Mouse (Mus musculus) embryonic facial prominence, embryonic 14.5 days (tissue): ENCODE results near the gene Fntb. TPM values are rescaled to one million over a fixed set of nuclear protein-coding genes. Genes with fewer than 3 reads are reported as not detected.

Experiments
- ATAC-seq: fragments of 200-750 bp; cut with Nextera tagmentation; 2 replicates; pipeline ENCODE4 v1.8.0; 2017; ENCODE audit warnings: low read depth, moderate number of reproducible peaks, moderate TSS enrichment
- DNase-seq: peaks from one replicate; pipeline ENCODE4 v3.0.0-alpha.2; 2015; ENCODE audit warnings: low spot score
- H3K27ac ChIP-seq: fragments of 300-500 bp; sonication (generic); replicated peaks from 2 replicates; pipeline ENCODE4 v1.5.1; 2014; ENCODE audit warnings: low read depth, mild to moderate bottlenecking, low read length, moderate library complexity
- H3K27me3 ChIP-seq: fragments of 300-500 bp; sonication (generic); replicated peaks from 2 replicates; pipeline ENCODE4 v1.6.1; 2014; ENCODE audit warnings: low read length; ENCODE audit not compliant: control insufficient read depth, insufficient read depth
- H3K36me3 ChIP-seq: fragments of 300-500 bp; sonication (generic); 2 replicates; pipeline ENCODE4 v1.6.1; 2014; ENCODE audit warnings: low read length, mixed read lengths; ENCODE audit not compliant: control insufficient read depth, insufficient read depth
- H3K4me1 ChIP-seq: fragments of 300-500 bp; sonication (generic); 2 replicates; pipeline ENCODE4 v1.6.1; 2014; ENCODE audit warnings: antibody characterized with exemption, low read length; ENCODE audit not compliant: control insufficient read depth, insufficient read depth
- H3K4me2 ChIP-seq: fragments of 300-500 bp; sonication (generic); 2 replicates; pipeline ENCODE4 v1.6.1; 2014; ENCODE audit warnings: low read depth, mild to moderate bottlenecking, low read length, moderate library complexity, mixed read lengths
- H3K4me3 ChIP-seq: fragments of 300-500 bp; sonication (generic); 2 replicates; pipeline ENCODE4 v1.5.1; 2014; ENCODE audit warnings: low read depth, mild to moderate bottlenecking, low read length
- H3K9ac ChIP-seq: fragments of 300-500 bp; sonication (generic); 2 replicates; pipeline ENCODE4 v1.6.1; 2014; ENCODE audit warnings: low read depth, mild to moderate bottlenecking, low read length, moderate library complexity, mixed read lengths
- H3K9me3 ChIP-seq: fragments of 300-500 bp; sonication (generic); 2 replicates; pipeline ENCODE4 v1.6.1; 2016; ENCODE audit warnings: low read length; ENCODE audit not compliant: control insufficient read depth
- WGBS: fragments of 180-500 bp; shearing (Covaris S2); extraction: QIAGEN DNeasy Blood & Tissue Kit; methylation state at CpG from one replicate; pipeline ENCODE4 v1.1.7; 2014; 5-methylcytosine and 5-hydroxymethylcytosine counted together
- polyA plus RNA-seq: library from polyadenylated mRNA; unstranded; fragments of >200 nt; fragmentation: Nextera tagmentation; extraction: Ambion mirVana; gene quantifications from 2 replicates; pipeline ENCODE4 v1.2.1, GENCODE M21; 2014

Fntb gene
- polyA plus RNA-seq, 1 experiment from 2014 or later, result 41.4 TPM

DNA sequence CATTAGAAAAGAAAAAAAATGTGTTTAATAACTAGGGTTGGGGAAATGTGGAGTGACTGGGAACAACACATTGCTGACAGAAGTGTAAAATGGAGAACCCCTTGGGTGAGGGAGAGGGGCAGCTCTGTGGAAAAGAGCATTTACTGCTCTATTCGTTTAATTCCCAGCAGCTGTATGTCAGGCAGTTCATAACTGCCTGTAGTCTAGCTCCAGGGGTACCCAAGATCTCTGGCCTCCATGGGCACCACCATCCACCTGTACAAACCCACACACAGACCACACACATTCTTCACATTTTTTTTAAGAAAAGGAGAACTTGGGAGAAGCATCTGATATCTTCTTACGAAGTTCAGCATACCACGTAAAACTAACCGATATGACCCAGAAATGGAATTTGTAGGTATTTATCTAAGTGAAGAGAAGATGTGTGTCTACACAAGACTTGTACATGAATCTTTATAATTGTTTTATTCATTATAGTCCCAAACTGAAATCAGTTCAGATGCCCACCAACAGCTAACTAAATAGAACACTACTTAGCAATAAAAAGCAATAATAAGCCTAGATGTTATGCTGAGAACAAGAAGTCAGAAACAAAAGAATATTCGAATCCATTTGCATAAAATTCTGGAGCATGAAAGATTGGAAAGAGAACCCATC, 5.6 kb downstream of the Fntb start:
- Histone ChIP-seq H3K4me1 (peaks cover 7% of the 10 kb centered on the region; the same call in 1 of the 2 replicates), H3K4me3 (no peak overlapping the region), H3K9ac (no peak overlapping the region), H3K4me2 (no peak overlapping the region), H3K36me3 (no peaks in the 10 kb centered on the region), H3K27ac (no peak overlapping the region), H3K9me3 (no peaks in the 10 kb centered on the region), H3K27me3 (no peaks in the 10 kb centered on the region)
- 80% methylated on average over 5 of the region's 5 CpGs for WGBS
- DNase-seq, result no peak
- ATAC-seq, result no peak

GRCm38 (mm10) chr12:76771540-76771939, 6.2 kb downstream of the Fntb start:
- Histone ChIP-seq H3K4me3 (no peak overlapping the region), H3K27ac (no peak overlapping the region), H3K36me3 (no peaks in the 10 kb centered on the region), H3K4me2 (no peak overlapping the region), H3K9me3 (no peaks in the 10 kb centered on the region), H3K27me3 (no peaks in the 10 kb centered on the region), H3K9ac (no peak overlapping the region), H3K4me1 (peaks cover 2% of the 10 kb centered on the region; the same call in 1 of the 2 replicates)
- WGBS, result 89% methylated on average over 5 of the region's 5 CpGs
- DNase-seq, result no peak
- ATAC-seq, result no peak

DNA sequence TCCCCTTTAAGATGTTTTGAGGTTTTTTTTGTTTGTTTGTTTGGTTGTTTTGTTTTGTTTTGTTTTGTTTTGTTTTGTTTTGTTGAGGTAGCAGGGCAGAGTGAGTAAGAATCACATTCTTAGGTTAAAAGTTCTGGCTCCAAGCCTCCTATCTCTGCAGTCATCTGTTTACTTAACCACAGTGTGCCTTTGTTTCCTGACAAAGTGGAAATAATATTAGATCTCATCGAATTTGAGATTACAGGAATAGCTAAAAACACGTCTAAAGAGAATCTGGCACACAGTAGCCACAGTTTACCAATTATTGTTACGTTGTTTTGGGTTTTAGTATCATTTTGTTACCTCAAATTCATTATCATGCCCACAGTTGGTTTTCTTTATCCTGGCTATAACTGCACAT, 9.3 kb downstream of the Fntb start:
- Histone ChIP-seq H3K4me3 (no peak overlapping the region), H3K4me2 (no peak overlapping the region), H3K9me3 (no peaks in the 10 kb centered on the region), H3K9ac (no peak overlapping the region), H3K36me3 (0 out of 2 replicates have a peak, but pooled peaks cover 5% of the 10 kb centered on the region), H3K4me1 (no peaks in the 10 kb centered on the region), H3K27me3 (no peaks in the 10 kb centered on the region), H3K27ac (no peak overlapping the region)
- 73% methylated on average over 3 of the region's 3 CpGs for WGBS
- no peak for ATAC-seq
- DNase-seq, result no peak

DNA sequence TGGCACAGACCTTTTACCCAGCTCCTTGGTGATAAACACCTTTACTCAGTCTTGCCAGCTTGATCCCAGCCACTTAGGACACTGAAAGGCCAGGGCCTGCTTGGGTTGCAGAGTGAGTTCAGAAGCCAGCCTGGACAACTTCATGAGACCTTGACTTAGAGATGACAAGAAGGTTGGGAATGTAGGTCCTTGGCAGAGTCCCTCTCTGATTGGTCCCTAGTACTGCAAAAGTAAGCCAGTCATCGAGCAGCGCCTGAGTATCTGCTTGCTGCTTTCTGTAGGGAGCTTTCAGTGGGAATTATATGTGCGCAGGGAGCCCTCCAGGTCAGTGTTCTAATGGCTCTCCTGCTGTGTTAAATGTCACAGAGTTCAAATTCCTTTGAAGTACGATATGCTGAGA, 9.7 kb downstream of the Fntb start:
- WGBS, result 42% methylated on average over 4 of the region's 4 CpGs
- H3K27me3 ChIP-seq, result no peaks in the 10 kb centered on the region
- no peaks in the 10 kb centered on the region for H3K9me3 ChIP-seq
- DNase-seq, result no peak
- 0 out of 2 replicates have a peak, but pooled peaks cover 5% of the 10 kb centered on the region for H3K36me3 ChIP-seq
- no peak overlapping the region for H3K27ac ChIP-seq
- no peak overlapping the region for H3K4me2 ChIP-seq
- no peak for ATAC-seq
- H3K4me3 ChIP-seq, result no peak overlapping the region
- H3K9ac ChIP-seq, result no peak overlapping the region
- H3K4me1 ChIP-seq, result no peaks in the 10 kb centered on the region

GRCm38 (mm10) chr12:76776898-76777297, 11.5 kb downstream of the Fntb start:
- Histone ChIP-seq H3K4me1 (no peaks in the 10 kb centered on the region), H3K36me3 (0 out of 2 replicates have a peak, but pooled peaks cover 5% of the 10 kb centered on the region), H3K27me3 (no peaks in the 10 kb centered on the region), H3K27ac (no peak overlapping the region), H3K9ac (no peak overlapping the region), H3K4me3 (no peak overlapping the region), H3K9me3 (no peaks in the 10 kb centered on the region), H3K4me2 (no peak overlapping the region)
- WGBS, result 94% methylated on average over 5 of the region's 5 CpGs
- ATAC-seq, result no peak
- DNase-seq, result no peak

GRCm38 (mm10) chr12:76777845-76778244, 12.5 kb downstream of the Fntb start:
- DNase-seq (no peak), ATAC-seq (no peak)
- no peak overlapping the region for H3K27ac ChIP-seq
- no peak overlapping the region for H3K4me2 ChIP-seq
- H3K9ac ChIP-seq, result no peak overlapping the region
- 0 out of 2 replicates have a peak, but pooled peaks cover 5% of the 10 kb centered on the region for H3K36me3 ChIP-seq
- no peaks in the 10 kb centered on the region for H3K4me1 ChIP-seq
- no peak overlapping the region for H3K4me3 ChIP-seq
- H3K9me3 ChIP-seq, result no peaks in the 10 kb centered on the region
- no peaks in the 10 kb centered on the region for H3K27me3 ChIP-seq

- Histone ChIP-seq H3K27ac (no peak overlapping the region), H3K9me3 (no peaks in the 10 kb centered on the region), H3K27me3 (no peaks in the 10 kb centered on the region), H3K36me3 (0 out of 2 replicates have a peak, but pooled peaks cover 5% of the 10 kb centered on the region), H3K4me1 (no peaks in the 10 kb centered on the region), H3K4me2 (no peak overlapping the region), H3K9ac (no peak overlapping the region), H3K4me3 (no peak overlapping the region)
- DNase-seq (no peak), ATAC-seq (no peak)
- 81% methylated on average over 10 of the region's 10 CpGs for WGBS
Measured at GRCm38 (mm10) chr12:76778305-76779083, 13.1 kb downstream of the Fntb start.

- WGBS, result 79% methylated on average over 5 of the region's 5 CpGs
- Histone ChIP-seq H3K4me1 (no peaks in the 10 kb centered on the region), H3K9ac (no peak overlapping the region), H3K4me3 (no peak overlapping the region), H3K36me3 (0 out of 2 replicates have a peak, but pooled peaks cover 5% of the 10 kb centered on the region), H3K4me2 (no peak overlapping the region), H3K27ac (no peak overlapping the region), H3K27me3 (no peaks in the 10 kb centered on the region), H3K9me3 (no peaks in the 10 kb centered on the region)
- ATAC-seq (no peak), DNase-seq (no peak)
Measured at GRCm38 (mm10) chr12:76779951-76780350, 14.6 kb downstream of the Fntb start.
